Mouse (Mus musculus) lung, postnatal 0 days (tissue): ENCODE measurements around the gene Lamtor2. TPM values are rescaled to one million over a fixed set of nuclear protein-coding genes. Genes with fewer than 3 reads are reported as not detected.

Experiments used
- ATAC-seq: fragments of 200-750 bp; cut with Nextera tagmentation; 2 replicates; pipeline ENCODE4 v1.8.0; 2017; ENCODE audit warnings: moderate library complexity
- DNase-seq: peaks from one replicate; pipeline ENCODE4 v3.0.0-alpha.2; 2016; ENCODE audit warnings: low spot score
- H3K27ac ChIP-seq: fragments of 300-500 bp; sonication (generic); 2 replicates; pipeline ENCODE4 v1.5.1; 2014; ENCODE audit warnings: antibody characterized with exemption, mild to moderate bottlenecking, low read length, mixed read lengths
- H3K27me3 ChIP-seq: fragments of 300-500 bp; sonication (generic); replicated peaks from 2 replicates; pipeline ENCODE4 v1.6.1; 2014; ENCODE audit warnings: low read length, mixed read lengths; ENCODE audit not compliant: insufficient read depth
- H3K36me3 ChIP-seq: fragments of 300-500 bp; sonication (generic); 2 replicates; pipeline ENCODE4 v1.6.1; 2014; ENCODE audit warnings: low read length, mixed read lengths; ENCODE audit not compliant: insufficient read depth
- H3K4me1 ChIP-seq: fragments of 300-500 bp; sonication (generic); 2 replicates; pipeline ENCODE4 v1.6.1; 2014; ENCODE audit warnings: antibody characterized with exemption, low read depth, low read length, mixed read lengths; ENCODE audit not compliant: insufficient read depth
- H3K4me2 ChIP-seq: fragments of 300-500 bp; sonication (generic); replicated peaks from 2 replicates; pipeline ENCODE4 v1.6.1; 2014; ENCODE audit warnings: low read depth, mild to moderate bottlenecking, low read length, moderate library complexity, mixed read lengths
- H3K4me3 ChIP-seq: fragments of 300-500 bp; sonication (generic); 2 replicates; pipeline ENCODE4 v1.5.1; 2014; ENCODE audit warnings: low read depth, low read length
- H3K9ac ChIP-seq: fragments of 300-500 bp; sonication (generic); replicated peaks from 2 replicates; pipeline ENCODE4 v1.6.1; 2014; ENCODE audit warnings: low read depth, mild to moderate bottlenecking
- H3K9me3 ChIP-seq: fragments of 300-500 bp; sonication (generic); 2 replicates; pipeline ENCODE4 v1.6.1; 2016; ENCODE audit warnings: low read length, mixed read lengths
- CTCF ChIP-seq: IDR thresholded peaks from 2 replicates; pipeline ENCODE4 v1.5.1; 2016; ENCODE audit warnings: antibody characterized with exemption, mild to moderate bottlenecking
- EP300 ChIP-seq: IDR thresholded peaks from 2 replicates; pipeline ENCODE4 v1.6.1; 2016; ENCODE audit warnings: antibody characterized with exemption, mild to moderate bottlenecking, control low read depth
- WGBS: fragments of 180-500 bp; shearing (Covaris S2); extraction: QIAGEN DNeasy Blood & Tissue Kit; methylation state at CpG from one replicate; pipeline ENCODE4 v1.1.7; 2014; 5-methylcytosine and 5-hydroxymethylcytosine counted together
- polyA plus RNA-seq: library from polyadenylated mRNA; unstranded; fragments of >200 nt; fragmentation: Nextera tagmentation; extraction: Ambion mirVana; gene quantifications from 2 replicates; pipeline ENCODE4 v1.2.1, GENCODE M21; 2015

The Lamtor2 gene
- polyA plus RNA-seq, 1 experiment from 2014 or later = 138 TPM

- Histone ChIP-seq H3K36me3 (peaks cover 8% of the 10 kb centered on the region; the same call in 1 of the 2 replicates), H3K4me1 (no peaks in the 10 kb centered on the region), H3K4me3 (peak overlapping the region; percentile 34), H3K27ac (peak overlapping the region; percentile 95), H3K9ac (peak overlapping the region; percentile 20; the same call in 1 of the 2 replicates), H3K4me2 (peak overlapping the region; percentile 55), H3K27me3 (no peaks in the 10 kb centered on the region), H3K9me3 (no peaks in the 10 kb centered on the region)
- ATAC-seq (peak; percentile 77), DNase-seq (peak; percentile 89)
- 9% methylated on average over 9 of the region's 9 CpGs for WGBS
- TF ChIP-seq CTCF (peak; percentile 70), EP300 (peak; percentile 38; the same call in 1 of the 2 replicates)
Observed at GRCm38 (mm10) chr3:88591950-88592731, 39.3 kb upstream of the Lamtor2 start.

GRCm38 (mm10) chr3:88591044-88591443 is 38.2 kb upstream of the Lamtor2 start:
- Histone ChIP-seq H3K4me2 (peak overlapping the region; percentile 55; the same call in 1 of the 2 replicates), H3K4me1 (no peaks in the 10 kb centered on the region), H3K27ac (peak overlapping the region; percentile 95), H3K9me3 (no peaks in the 10 kb centered on the region), H3K36me3 (peaks cover 8% of the 10 kb centered on the region; the same call in 1 of the 2 replicates), H3K4me3 (no peak overlapping the region), H3K27me3 (no peaks in the 10 kb centered on the region), H3K9ac (no peak overlapping the region)
- peak; percentile 52 for ATAC-seq
- 37% methylated on average over 3 of the region's 3 CpGs for WGBS
- DNase-seq = peak; percentile 69
- TF ChIP-seq CTCF = no peak
- TF ChIP-seq EP300 = peak; percentile 64

GRCm38 (mm10) chr3:88590246-88590645 is 37.4 kb upstream of the Lamtor2 start:
- TF ChIP-seq EP300 (no peak), CTCF (no peak)
- Histone ChIP-seq H3K9me3 (no peaks in the 10 kb centered on the region), H3K4me2 (no peak overlapping the region), H3K4me3 (no peak overlapping the region), H3K4me1 (no peaks in the 10 kb centered on the region), H3K27ac (peak overlapping the region; percentile 95), H3K27me3 (no peaks in the 10 kb centered on the region), H3K36me3 (peaks cover 8% of the 10 kb centered on the region; the same call in 1 of the 2 replicates), H3K9ac (no peak overlapping the region)
- no peak for ATAC-seq
- 15% methylated on average over 5 of the region's 5 CpGs for WGBS
- peak; percentile 47 for DNase-seq

- Histone ChIP-seq H3K36me3 (peaks cover 8% of the 10 kb centered on the region; the same call in 1 of the 2 replicates), H3K27ac (peak overlapping the region; percentile 71), H3K27me3 (no peaks in the 10 kb centered on the region), H3K9me3 (no peaks in the 10 kb centered on the region), H3K4me3 (no peak overlapping the region), H3K9ac (no peak overlapping the region), H3K4me2 (no peak overlapping the region), H3K4me1 (no peaks in the 10 kb centered on the region)
- TF ChIP-seq EP300 = no peak
- TF ChIP-seq CTCF = no peak
- DNase-seq (no peak), ATAC-seq (no peak)
- 89% methylated on average over 5 of the region's 5 CpGs for WGBS
Observed at GRCm38 (mm10) chr3:88586640-88587039, 33.8 kb upstream of the Lamtor2 start.

GRCm38 (mm10) chr3:88585769-88586168 is 32.9 kb upstream of the Lamtor2 start:
- Histone ChIP-seq H3K27ac (peak overlapping the region; percentile 71), H3K9ac (no peak overlapping the region), H3K4me3 (no peak overlapping the region), H3K27me3 (no peaks in the 10 kb centered on the region), H3K9me3 (no peaks in the 10 kb centered on the region), H3K36me3 (peaks cover 8% of the 10 kb centered on the region; the same call in 1 of the 2 replicates), H3K4me2 (no peak overlapping the region), H3K4me1 (no peaks in the 10 kb centered on the region)
- TF ChIP-seq CTCF (no peak), EP300 (peak; percentile 84)
- DNase-seq (peak; percentile 83), ATAC-seq (peak; percentile 93)
- WGBS = 70% methylated on average over 6 of the region's 6 CpGs

GRCm38 (mm10) chr3:88579454-88580117 is 26.7 kb upstream of the Lamtor2 start:
- no peak; the same call in 1 of the 2 replicates for TF ChIP-seq EP300
- TF ChIP-seq CTCF = no peak
- under 1% methylated on average over 34 of the region's 34 CpGs for WGBS
- peak overlapping the region; percentile 67 for H3K4me2 ChIP-seq
- DNase-seq (peak; percentile 96), ATAC-seq (peak; percentile 96)
- peak overlapping the region; percentile 89 for H3K9ac ChIP-seq
- no peaks in the 10 kb centered on the region for H3K9me3 ChIP-seq
- peak overlapping the region; percentile 76 for H3K27ac ChIP-seq
- H3K36me3 ChIP-seq = no peaks in the 10 kb centered on the region
- H3K4me1 ChIP-seq = peaks cover 7% of the 10 kb centered on the region; the same call in 1 of the 2 replicates
- no peaks in the 10 kb centered on the region for H3K27me3 ChIP-seq
- H3K4me3 ChIP-seq = peak overlapping the region; percentile 91
